Mouse (Mus musculus) layer of hippocampus, adult 11-12 months (tissue): ENCODE data around the gene Traf1.

Experiments used
- DNase-seq: peaks from one replicate; pipeline ENCODE4 v3.0.0; 2022; ENCODE audit warnings: low spot score

Gene Traf1

GRCm38 (mm10) chr2:34901726-34902125, 59.8 kb downstream of the Traf1 start:
- DNase-seq = no peak

GRCm38 (mm10) chr2:34900412-34900811, 61.2 kb downstream of the Traf1 start:
- no peak for DNase-seq

DNA sequence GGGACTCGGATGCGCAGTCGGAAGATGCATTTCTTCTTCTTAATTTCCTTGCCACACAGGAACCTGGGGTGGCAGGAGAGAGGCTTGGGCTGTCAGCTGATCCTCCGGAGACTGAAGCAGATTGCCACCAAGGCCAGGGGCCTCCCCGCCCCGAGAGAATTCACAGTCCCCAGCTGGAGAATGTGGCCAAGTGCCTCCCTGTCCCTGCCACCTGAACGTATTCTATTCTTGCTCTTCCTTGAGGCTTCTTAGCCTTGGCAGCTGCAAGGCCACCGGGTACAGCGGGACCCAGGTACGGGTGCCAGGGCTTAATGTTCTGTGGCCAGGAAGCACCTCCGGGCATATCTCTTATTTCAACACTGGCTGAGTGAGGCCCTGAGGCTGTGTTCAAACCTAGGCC, 61.9 kb downstream of the Traf1 start:
- DNase-seq = no peak

DNA sequence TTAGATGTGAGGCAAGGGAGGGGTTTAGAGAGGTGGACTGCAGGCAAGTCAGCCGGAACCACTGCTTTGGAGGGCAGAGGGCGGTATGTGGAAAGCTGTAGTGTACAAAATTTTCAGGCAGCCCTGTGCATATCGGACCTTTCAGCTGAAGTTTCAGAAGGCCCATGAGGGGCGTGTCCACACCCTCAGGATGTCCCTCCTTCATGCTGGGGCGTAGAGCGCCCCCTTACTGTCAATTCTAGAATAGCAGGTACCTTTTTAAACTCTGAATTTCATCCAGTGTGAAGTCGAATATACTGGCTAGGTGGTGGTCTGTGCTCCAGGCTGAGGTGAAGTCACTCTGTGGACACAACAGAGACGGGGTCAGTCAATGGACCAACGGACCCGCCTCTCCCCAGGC, 63.8 kb downstream of the Traf1 start:
- no peak for DNase-seq

DNA sequence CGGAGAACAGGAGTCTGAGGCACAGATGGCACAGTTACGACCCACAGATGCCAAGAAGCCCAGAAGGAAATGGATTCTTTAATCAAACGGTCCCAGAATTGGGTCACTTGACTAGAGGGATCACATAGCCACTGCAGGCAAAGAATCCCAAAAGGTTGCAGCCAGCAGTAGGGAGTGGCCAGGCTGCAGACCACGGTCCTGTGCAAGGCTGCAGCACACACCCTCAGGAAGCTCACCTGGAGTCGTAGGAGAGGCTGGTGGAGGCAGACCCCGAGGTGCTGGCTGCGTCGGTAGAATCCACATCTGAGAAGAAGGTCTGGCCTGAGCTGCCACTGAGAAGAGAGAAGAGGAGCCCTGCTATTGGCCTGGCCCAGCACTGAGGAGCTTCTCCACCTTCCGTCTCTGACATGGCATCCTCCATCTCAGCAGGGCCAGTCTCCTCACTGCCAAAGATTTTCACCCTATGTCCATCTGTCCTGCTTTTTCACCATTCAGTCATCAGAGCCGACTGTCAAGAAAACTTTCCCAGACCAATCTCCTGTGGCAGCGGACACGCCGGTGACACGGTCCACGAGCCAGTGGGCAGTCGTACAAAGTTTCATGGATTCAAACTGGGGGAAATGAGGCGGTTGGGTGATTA, 64.6 kb downstream of the Traf1 start:
- no peak for DNase-seq

DNA sequence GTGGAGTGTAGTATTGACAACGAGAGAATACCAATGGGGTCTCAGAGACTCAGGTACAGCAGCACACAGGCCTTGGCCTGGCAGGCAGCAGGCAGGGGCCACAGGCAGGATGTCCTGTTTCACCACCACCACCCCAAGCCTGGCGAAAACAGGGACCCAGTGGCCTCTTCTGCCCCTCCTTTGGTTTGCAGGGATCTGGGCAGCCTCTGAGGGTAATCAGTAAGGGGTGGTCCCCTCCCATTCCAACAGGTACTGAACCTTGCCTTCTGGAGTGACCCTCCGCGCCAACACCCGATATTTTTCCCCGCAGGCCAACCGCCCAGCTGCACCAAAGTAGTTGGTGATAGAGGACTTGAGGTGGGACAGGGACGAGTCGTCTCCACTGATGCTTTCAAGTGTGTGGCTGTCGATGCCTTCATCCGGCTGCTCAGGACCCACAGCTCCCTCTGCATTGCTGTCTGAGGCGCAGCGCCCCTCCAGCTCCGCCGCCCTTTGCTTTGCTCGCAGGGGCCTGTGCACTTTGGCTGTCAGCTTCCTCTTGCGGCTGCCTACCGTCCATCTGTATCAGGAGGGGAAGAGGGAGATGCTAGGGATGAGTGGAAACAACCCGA, 66.0 kb downstream of the Traf1 start:
- DNase-seq = no peak

DNA sequence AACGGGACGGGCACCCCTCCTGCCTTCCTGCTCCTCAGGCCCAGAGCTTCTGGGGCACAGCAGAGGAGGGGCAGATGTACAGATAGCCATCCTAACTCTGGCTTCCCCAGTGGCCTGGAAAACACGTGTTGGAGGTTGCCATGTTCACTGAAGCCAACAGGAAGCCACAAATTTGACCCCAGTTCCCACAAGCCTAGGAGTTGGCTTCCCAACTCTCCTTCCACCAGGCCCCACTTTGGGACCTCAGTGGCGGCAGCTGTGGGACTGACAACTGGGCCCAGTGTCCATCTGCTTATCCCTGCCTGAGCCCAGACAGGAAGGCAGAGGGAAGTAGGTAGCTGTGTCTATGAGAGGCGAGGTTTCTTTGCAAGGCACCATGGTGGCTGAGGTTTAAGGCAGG, 67.6 kb downstream of the Traf1 start:
- no peak for DNase-seq
